Mouse (Mus musculus): Measurements from ENCODE around the gene Ndrg2.

- TF ChIP-seq CTCF (IDR thresholded peaks at IDR 0.05; ENCODE audit: low read depth) (no peak), EP300 (optimal IDR thresholded peaks at IDR 0.05) (no peak)
Measured at GRCm38 (mm10) chr14:51896539-51897170, 17.3 kb downstream of the Ndrg2 start.
